8 mouse cellular contexts compared by ENCODE assay signal in genomic region chr13:23500424-23501200, GRCm38 (mm10). TPM values are rescaled to one million over a fixed set of nuclear protein-coding genes. Genes with fewer than 3 reads are reported as not detected.
A peak's percentile ranks its signal among the peaks of the same experiment; 100 is the strongest.
DNase-seq lines count a peak whose midpoint lies in the region; ATAC-seq lines count a peak whose summit lies in the region.

No protein-coding gene starts in this region.

- H3K27ac ChIP-seq in liver, embryonic 15.5 days (replicated peaks): no peak overlapping the region

- under 1% methylated on average over 17 of the region's 17 CpGs for WGBS in liver, embryonic 15.5 days (ENCODE audit: insufficient replicate concordance)

- H3K4me1 ChIP-seq in liver, embryonic 15.5 days (replicated peaks): peaks cover 58% of the 10 kb centered on the region

- peak overlapping the region; percentile 36 for H3K4me3 ChIP-seq in liver, embryonic 15.5 days (replicated peaks)

- peak overlapping the region; percentile 65 for H3K4me2 ChIP-seq in liver, embryonic 15.5 days

- H3K9me3 ChIP-seq in liver, embryonic 15.5 days (replicated peaks): no peaks in the 10 kb centered on the region

- H3K36me3 ChIP-seq in liver, embryonic 15.5 days (replicated peaks): no peaks in the 10 kb centered on the region

- DNase-seq in ovary, postnatal 36 days (ENCODE audit: low spot score): peak; percentile 36
- no peak for DNase-seq in ovary, postnatal 10 days (ENCODE audit: low spot score)
- peak; percentile 47 to 52 for DNase-seq in cerebellum, postnatal 14 days
- peak; percentile 54 for DNase-seq in kidney, postnatal 10 days
- DNase-seq in right cerebral cortex, adult 2 months (ENCODE audit: low spot score in 2 of 2): peak; percentile 91 to 94

- ATAC-seq in granulocyte monocyte progenitor cell, adult 5-6 weeks (replicated peaks; ENCODE audit: poor library complexity, severe bottlenecking): peak; percentile 73
- ATAC-seq in liver, embryonic 15.5 days (ENCODE audit: insufficient read depth): peak; percentile 77
- no peak for ATAC-seq in activated CD4-positive, CD25-positive, alpha-beta regulatory T cell, adult 4 months

- H3K9ac ChIP-seq in liver, embryonic 15.5 days: no peak overlapping the region

- H3K27me3 ChIP-seq in liver, embryonic 15.5 days: no peaks in the 10 kb centered on the region

RNA-seq across cellular contexts. Expression of gene Btn2a2, which starts 12.0 kb away (rescaled TPM):
- total RNA-seq in granulocyte monocyte progenitor cell, adult 5-6 weeks (2014; fragmentation: Nextera tagmentation): not detected in 2 replicates
- total RNA-seq in granulocyte monocyte progenitor cell, adult 5-6 weeks (2017): not detected in 2 replicates
- polyA plus RNA-seq in liver, embryonic 15.5 days (2015; fragmentation: Nextera tagmentation; extraction: Ambion mirVana): not detected in 2 replicates
- polyA plus RNA-seq in activated CD4-positive, CD25-positive, alpha-beta regulatory T cell, adult 4 months (2017; shearing (Covaris generic)): not detected

RNA-seq across cellular contexts. Expression of gene Hist1h4h, which starts 30.2 kb away (rescaled TPM):
- total RNA-seq in granulocyte monocyte progenitor cell, adult 5-6 weeks (2014; fragmentation: Nextera tagmentation): 19.7 and 101 TPM in 2 replicates
- total RNA-seq in granulocyte monocyte progenitor cell, adult 5-6 weeks (2017): 1,184 and 1,507 TPM in 2 replicates
- polyA plus RNA-seq in liver, embryonic 15.5 days (2015; fragmentation: Nextera tagmentation; extraction: Ambion mirVana): 4.6 and 7.0 TPM in 2 replicates
- 1 to 10 TPM; 2.7 to 3.2 TPM for polyA plus RNA-seq in activated CD4-positive, CD25-positive, alpha-beta regulatory T cell, adult 4 months (2017; shearing (Covaris generic))

RNA-seq across cellular contexts. Expression of gene Hist1h2af, which starts 33.1 kb away (rescaled TPM):
- 23.5 TPM in 1 of 2 replicates, not detected in the other for total RNA-seq in granulocyte monocyte progenitor cell, adult 5-6 weeks (2014; fragmentation: Nextera tagmentation)
- 2,010 and 2,453 TPM in 2 replicates for total RNA-seq in granulocyte monocyte progenitor cell, adult 5-6 weeks (2017)
- 8.3 and 9.7 TPM in 2 replicates for polyA plus RNA-seq in liver, embryonic 15.5 days (2015; fragmentation: Nextera tagmentation; extraction: Ambion mirVana)
- polyA plus RNA-seq in activated CD4-positive, CD25-positive, alpha-beta regulatory T cell, adult 4 months (2017; shearing (Covaris generic)): not detected

RNA-seq across cellular contexts. Expression of gene Hist1h3g, which starts 34.6 kb away (rescaled TPM):
- 60.4 and 108 TPM in 2 replicates for total RNA-seq in granulocyte monocyte progenitor cell, adult 5-6 weeks (2014; fragmentation: Nextera tagmentation)
- 191 and 281 TPM in 2 replicates for total RNA-seq in granulocyte monocyte progenitor cell, adult 5-6 weeks (2017)
- 9.4 and 11.7 TPM in 2 replicates for polyA plus RNA-seq in liver, embryonic 15.5 days (2015; fragmentation: Nextera tagmentation; extraction: Ambion mirVana)
- polyA plus RNA-seq in activated CD4-positive, CD25-positive, alpha-beta regulatory T cell, adult 4 months (2017; shearing (Covaris generic)): 1 to 10 TPM in 1 of 2 experiments, not detected in 1; 1.1 TPM

RNA-seq across cellular contexts. Expression of gene Btn1a1, which starts 34.9 kb away (rescaled TPM):
- not detected in 2 replicates for total RNA-seq in granulocyte monocyte progenitor cell, adult 5-6 weeks (2014; fragmentation: Nextera tagmentation)
- not detected in 2 replicates for total RNA-seq in granulocyte monocyte progenitor cell, adult 5-6 weeks (2017)
- polyA plus RNA-seq in liver, embryonic 15.5 days (2015; fragmentation: Nextera tagmentation; extraction: Ambion mirVana): 1.6 and 2.1 TPM in 2 replicates
- polyA plus RNA-seq in activated CD4-positive, CD25-positive, alpha-beta regulatory T cell, adult 4 months (2017; shearing (Covaris generic)): not detected
